Mouse (Mus musculus): ENCODE measurements at regions not wholly inside any gene's neighbourhood (a gene's known extent, or its start where the extent isn't known, plus 50 kb on each side); places are given as distances from the start of the nearest gene placed in this dataset.

DNA sequence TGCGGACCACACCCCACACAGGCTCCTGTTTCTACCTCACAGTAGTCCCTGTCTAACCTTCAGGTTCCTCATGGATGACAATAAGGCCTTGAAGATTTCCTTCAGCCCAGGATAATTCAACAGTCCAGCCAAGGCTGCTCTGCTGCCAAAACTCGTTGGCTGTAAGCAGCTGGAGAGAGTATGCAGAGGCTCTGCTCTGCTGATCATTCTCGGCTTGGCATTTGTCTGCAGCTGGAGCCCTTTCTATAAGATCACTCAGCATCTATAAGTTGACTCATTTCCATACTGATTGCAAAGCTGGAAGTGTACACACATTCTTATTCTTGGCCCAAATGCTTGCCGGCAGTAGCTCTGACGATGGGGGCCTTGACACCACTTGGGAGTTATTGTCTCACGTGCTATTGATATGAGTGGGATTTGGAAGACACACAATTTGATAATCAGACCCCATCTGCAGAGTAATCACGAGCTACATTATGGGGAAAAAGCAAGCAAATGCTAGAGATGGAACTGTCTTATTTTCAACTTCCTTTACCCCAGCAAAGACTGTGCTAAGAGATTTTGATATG lies 311.1 kb upstream of the Nmur2 start:
- TF ChIP-seq POLR2A (IDR thresholded peaks at IDR 0.05; ENCODE audit: control insufficient read depth, low read depth, low read length) (no peak), CTCF (IDR thresholded peaks at IDR 0.05; ENCODE audit: control insufficient read depth, insufficient read depth, insufficient replicate concordance, low read depth, low read length) (no peak)
- Histone ChIP-seq H3K4me3 (ENCODE audit: control insufficient read depth, low read depth, low read length) (no peak overlapping the region), H3K4me1 (ENCODE audit: control insufficient read depth, insufficient read depth, low read length) (no peaks in the 10 kb centered on the region), H3K27ac (ENCODE audit: control insufficient read depth, insufficient read depth, low read depth, low read length) (no peak overlapping the region), H3K36me3 (ENCODE audit: control insufficient read depth, insufficient read depth, low read length) (no peaks in the 10 kb centered on the region), H3K27me3 (ENCODE audit: control insufficient read depth, insufficient read depth, low read length) (no peaks in the 10 kb centered on the region)

DNA sequence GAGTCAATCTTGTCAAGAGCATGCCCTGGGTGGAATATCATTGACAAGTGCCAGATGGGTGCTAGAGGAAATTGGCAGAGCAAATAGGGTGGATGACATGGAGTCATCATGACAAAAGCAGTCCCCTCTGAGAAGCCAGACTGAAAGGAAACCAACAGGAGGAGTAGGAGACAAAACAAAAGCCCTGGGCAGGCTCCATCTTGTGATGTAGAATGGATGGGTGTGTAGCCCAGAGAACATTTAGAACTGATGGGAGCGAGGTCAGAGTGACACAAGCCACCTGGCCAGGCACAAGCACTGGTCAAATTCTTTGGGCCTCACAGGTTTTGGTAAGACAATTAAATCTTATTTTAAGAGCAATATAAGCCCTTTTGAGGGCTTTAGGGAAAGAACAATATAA lies 310.4 kb upstream of the Nmur2 start:
- TF ChIP-seq POLR2A (IDR thresholded peaks at IDR 0.05; ENCODE audit: control insufficient read depth, low read depth, low read length) (no peak), CTCF (IDR thresholded peaks at IDR 0.05; ENCODE audit: control insufficient read depth, insufficient read depth, insufficient replicate concordance, low read depth, low read length) (no peak)
- Histone ChIP-seq H3K36me3 (ENCODE audit: control insufficient read depth, insufficient read depth, low read length) (no peaks in the 10 kb centered on the region), H3K27me3 (ENCODE audit: control insufficient read depth, insufficient read depth, low read length) (no peaks in the 10 kb centered on the region), H3K4me1 (ENCODE audit: control insufficient read depth, insufficient read depth, low read length) (no peaks in the 10 kb centered on the region), H3K27ac (ENCODE audit: control insufficient read depth, insufficient read depth, low read depth, low read length) (no peak overlapping the region), H3K4me3 (ENCODE audit: control insufficient read depth, low read depth, low read length) (no peak overlapping the region)

DNA sequence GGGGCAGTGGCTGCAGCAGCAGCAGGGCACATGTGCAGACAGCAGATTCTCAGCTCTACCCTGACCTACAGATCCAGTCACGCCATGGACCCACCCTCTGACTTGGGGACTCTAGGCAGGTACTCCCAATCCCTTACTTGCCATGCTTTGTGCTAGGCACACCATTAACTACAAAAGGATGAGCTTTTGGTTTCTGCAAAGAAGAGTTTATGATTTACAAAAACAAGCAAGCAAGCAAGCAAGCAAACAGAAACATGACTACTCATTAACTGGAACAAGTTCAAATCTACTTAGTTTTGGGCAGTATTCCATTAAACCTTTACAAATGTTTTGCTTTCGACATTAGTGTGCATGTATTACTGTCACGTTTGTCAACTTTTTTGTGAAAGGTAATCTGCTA lies 309.0 kb upstream of the Nmur2 start:
- H3K4me3 ChIP-seq (ENCODE audit: control insufficient read depth, low read depth, low read length): no peak overlapping the region
- TF ChIP-seq CTCF (IDR thresholded peaks at IDR 0.05; ENCODE audit: control insufficient read depth, insufficient read depth, insufficient replicate concordance, low read depth, low read length) (no peak), POLR2A (IDR thresholded peaks at IDR 0.05; ENCODE audit: control insufficient read depth, low read depth, low read length) (no peak)
- no peaks in the 10 kb centered on the region for H3K36me3 ChIP-seq (ENCODE audit: control insufficient read depth, insufficient read depth, low read length)

DNA sequence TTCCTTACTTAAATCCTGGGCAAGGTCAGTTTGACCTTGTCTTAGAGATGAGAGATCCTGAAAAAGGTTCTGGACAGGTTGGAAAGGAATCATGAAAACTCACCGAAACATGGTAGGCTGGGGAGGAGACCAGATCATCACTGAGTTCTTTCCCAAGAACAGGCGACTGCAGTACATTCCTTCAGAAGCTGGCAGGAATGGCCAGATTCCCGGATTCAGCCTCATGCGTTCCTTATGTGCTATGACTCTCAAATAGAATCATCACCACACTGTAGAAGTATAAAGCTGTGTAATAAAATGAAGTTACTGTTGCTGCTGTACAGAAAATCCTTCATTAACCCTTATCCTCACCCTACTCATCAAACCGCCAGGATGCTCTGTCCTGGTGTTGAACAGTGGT lies 307.6 kb upstream of the Nmur2 start:
- Histone ChIP-seq H3K36me3 (ENCODE audit: control insufficient read depth, insufficient read depth, low read length) (no peaks in the 10 kb centered on the region), H3K4me3 (ENCODE audit: control insufficient read depth, low read depth, low read length) (no peak overlapping the region), H3K27me3 (ENCODE audit: control insufficient read depth, insufficient read depth, low read length) (no peaks in the 10 kb centered on the region), H3K27ac (ENCODE audit: control insufficient read depth, insufficient read depth, low read depth, low read length) (no peak overlapping the region), H3K4me1 (ENCODE audit: control insufficient read depth, insufficient read depth, low read length) (no peaks in the 10 kb centered on the region)
- TF ChIP-seq CTCF (IDR thresholded peaks at IDR 0.05; ENCODE audit: control insufficient read depth, insufficient read depth, insufficient replicate concordance, low read depth, low read length) (no peak), POLR2A (IDR thresholded peaks at IDR 0.05; ENCODE audit: control insufficient read depth, low read depth, low read length) (no peak)

More for the DNA sequence above, 309.0 kb upstream of the Nmur2 start:
- no peaks in the 10 kb centered on the region for H3K27me3 ChIP-seq (ENCODE audit: control insufficient read depth, insufficient read depth, low read length)
- H3K4me1 ChIP-seq (ENCODE audit: control insufficient read depth, insufficient read depth, low read length): no peaks in the 10 kb centered on the region
- no peak overlapping the region for H3K27ac ChIP-seq (ENCODE audit: control insufficient read depth, insufficient read depth, low read depth, low read length)

DNA sequence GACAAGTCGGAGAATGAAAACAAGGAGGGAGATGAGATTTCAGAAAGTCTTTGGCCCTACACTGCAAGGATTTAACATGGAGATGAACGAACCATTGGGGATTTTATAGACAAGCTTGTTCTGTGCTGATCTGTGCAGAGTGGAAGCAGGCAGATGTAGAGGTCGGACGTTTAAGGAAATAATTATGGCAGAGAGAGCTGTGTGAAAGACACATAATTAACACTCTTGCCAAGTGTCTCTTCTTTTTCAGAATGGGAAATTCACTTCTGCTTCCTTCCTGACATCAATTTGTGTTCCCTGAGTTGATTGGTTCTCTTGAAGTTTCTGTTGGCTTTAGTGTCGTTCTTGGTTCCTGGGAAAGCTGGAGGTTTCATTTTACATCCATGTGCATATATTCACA lies 302.3 kb upstream of the Nmur2 start:
- no peak for TF ChIP-seq CTCF (IDR thresholded peaks at IDR 0.05; ENCODE audit: control insufficient read depth, insufficient read depth, insufficient replicate concordance, low read depth, low read length)
- TF ChIP-seq POLR2A (IDR thresholded peaks at IDR 0.05; ENCODE audit: control insufficient read depth, low read depth, low read length): no peak
- no peak overlapping the region for H3K27ac ChIP-seq (ENCODE audit: control insufficient read depth, insufficient read depth, low read depth, low read length)
- no peaks in the 10 kb centered on the region for H3K27me3 ChIP-seq (ENCODE audit: control insufficient read depth, insufficient read depth, low read length)
- no peak overlapping the region for H3K4me3 ChIP-seq (ENCODE audit: control insufficient read depth, low read depth, low read length)
- H3K36me3 ChIP-seq (ENCODE audit: control insufficient read depth, insufficient read depth, low read length): no peaks in the 10 kb centered on the region
- no peaks in the 10 kb centered on the region for H3K4me1 ChIP-seq (ENCODE audit: control insufficient read depth, insufficient read depth, low read length)

DNA sequence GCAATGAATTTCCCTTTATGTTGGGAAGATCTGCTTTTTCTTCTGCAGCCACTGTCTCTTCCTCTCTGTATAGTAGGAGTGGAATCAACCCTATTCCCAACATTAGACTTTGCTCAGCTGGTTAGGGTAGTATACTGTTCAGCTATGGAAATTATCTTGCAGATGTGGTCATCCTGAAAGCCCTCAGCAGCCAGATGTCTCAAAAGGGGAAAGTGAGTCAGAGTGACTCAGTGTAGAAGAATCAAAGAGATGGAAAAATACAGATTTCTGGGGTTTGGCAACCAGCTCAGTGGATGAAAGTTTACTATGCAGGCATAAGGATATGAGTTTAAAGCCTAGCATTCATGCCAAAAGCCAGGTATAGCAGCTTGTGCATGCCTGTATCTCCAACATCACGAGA lies 300.9 kb upstream of the Nmur2 start:
- H3K4me3 ChIP-seq (ENCODE audit: control insufficient read depth, low read depth, low read length): no peak overlapping the region
- no peak for TF ChIP-seq CTCF (IDR thresholded peaks at IDR 0.05; ENCODE audit: control insufficient read depth, insufficient read depth, insufficient replicate concordance, low read depth, low read length)
- TF ChIP-seq POLR2A (IDR thresholded peaks at IDR 0.05; ENCODE audit: control insufficient read depth, low read depth, low read length): no peak
- H3K27ac ChIP-seq (ENCODE audit: control insufficient read depth, insufficient read depth, low read depth, low read length): no peak overlapping the region
- no peaks in the 10 kb centered on the region for H3K27me3 ChIP-seq (ENCODE audit: control insufficient read depth, insufficient read depth, low read length)
- no peaks in the 10 kb centered on the region for H3K4me1 ChIP-seq (ENCODE audit: control insufficient read depth, insufficient read depth, low read length)
- no peaks in the 10 kb centered on the region for H3K36me3 ChIP-seq (ENCODE audit: control insufficient read depth, insufficient read depth, low read length)

DNA sequence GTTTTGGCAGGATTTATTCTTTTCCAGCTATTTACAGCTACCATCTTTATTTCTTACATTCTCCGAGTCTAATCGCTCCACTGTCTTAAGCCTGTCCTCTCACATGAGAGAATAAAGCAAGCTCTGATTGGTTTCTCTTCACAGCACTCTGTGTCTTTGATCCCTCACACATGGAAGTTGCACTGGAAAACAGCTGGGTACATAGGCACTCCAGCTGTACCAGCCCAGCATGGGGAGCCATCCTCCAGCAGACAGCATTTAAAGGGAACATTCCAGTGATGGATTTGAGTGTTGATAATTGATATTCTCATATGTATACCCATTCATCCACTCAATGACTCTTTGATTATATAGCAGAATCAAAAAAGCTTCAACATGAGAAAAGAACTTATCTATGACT lies 300.2 kb upstream of the Nmur2 start:
- H3K27me3 ChIP-seq (ENCODE audit: control insufficient read depth, insufficient read depth, low read length): no peaks in the 10 kb centered on the region
- H3K4me1 ChIP-seq (ENCODE audit: control insufficient read depth, insufficient read depth, low read length): no peaks in the 10 kb centered on the region
- H3K4me3 ChIP-seq (ENCODE audit: control insufficient read depth, low read depth, low read length): no peak overlapping the region
- H3K27ac ChIP-seq (ENCODE audit: control insufficient read depth, insufficient read depth, low read depth, low read length): no peak overlapping the region
- no peaks in the 10 kb centered on the region for H3K36me3 ChIP-seq (ENCODE audit: control insufficient read depth, insufficient read depth, low read length)
- TF ChIP-seq CTCF (IDR thresholded peaks at IDR 0.05; ENCODE audit: control insufficient read depth, insufficient read depth, insufficient replicate concordance, low read depth, low read length) (no peak), POLR2A (IDR thresholded peaks at IDR 0.05; ENCODE audit: control insufficient read depth, low read depth, low read length) (no peak)

DNA sequence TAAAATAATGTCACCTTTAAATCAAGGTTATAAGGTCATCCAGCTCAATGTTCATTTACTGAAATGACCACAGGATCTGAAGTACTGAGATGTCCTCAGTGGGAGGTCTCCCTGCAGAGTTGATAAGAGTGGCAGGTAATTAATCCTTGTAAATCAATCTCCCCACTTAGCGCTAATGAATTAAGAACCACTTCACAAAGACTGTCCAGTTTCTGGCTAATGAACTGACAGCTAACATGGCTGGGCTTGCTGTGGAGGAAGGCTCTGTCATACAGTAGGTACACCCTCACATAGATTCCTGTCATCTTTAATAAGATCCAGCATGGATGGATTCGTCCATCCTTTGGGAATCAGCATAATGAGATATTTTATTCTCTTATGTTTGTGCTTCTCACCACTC lies 297.7 kb upstream of the Nmur2 start:
- Histone ChIP-seq H3K36me3 (ENCODE audit: control insufficient read depth, insufficient read depth, low read length) (no peaks in the 10 kb centered on the region), H3K4me1 (ENCODE audit: control insufficient read depth, insufficient read depth, low read length) (no peaks in the 10 kb centered on the region), H3K4me3 (ENCODE audit: control insufficient read depth, low read depth, low read length) (no peak overlapping the region), H3K27ac (ENCODE audit: control insufficient read depth, insufficient read depth, low read depth, low read length) (no peak overlapping the region), H3K27me3 (ENCODE audit: control insufficient read depth, insufficient read depth, low read length) (no peaks in the 10 kb centered on the region)
- TF ChIP-seq POLR2A (IDR thresholded peaks at IDR 0.05; ENCODE audit: control insufficient read depth, low read depth, low read length) (no peak), CTCF (IDR thresholded peaks at IDR 0.05; ENCODE audit: control insufficient read depth, insufficient read depth, insufficient replicate concordance, low read depth, low read length) (no peak)

Measured in testis, adult 2 months (tissue).